Mouse (Mus musculus): ENCODE measurements around the gene Cttnbp2nl. TPM values are rescaled to one million over a fixed set of nuclear protein-coding genes. Genes with fewer than 3 reads are reported as not detected.

Gene Cttnbp2nl
- polyA plus RNA-seq, 1 experiment: 2.8 TPM

DNA sequence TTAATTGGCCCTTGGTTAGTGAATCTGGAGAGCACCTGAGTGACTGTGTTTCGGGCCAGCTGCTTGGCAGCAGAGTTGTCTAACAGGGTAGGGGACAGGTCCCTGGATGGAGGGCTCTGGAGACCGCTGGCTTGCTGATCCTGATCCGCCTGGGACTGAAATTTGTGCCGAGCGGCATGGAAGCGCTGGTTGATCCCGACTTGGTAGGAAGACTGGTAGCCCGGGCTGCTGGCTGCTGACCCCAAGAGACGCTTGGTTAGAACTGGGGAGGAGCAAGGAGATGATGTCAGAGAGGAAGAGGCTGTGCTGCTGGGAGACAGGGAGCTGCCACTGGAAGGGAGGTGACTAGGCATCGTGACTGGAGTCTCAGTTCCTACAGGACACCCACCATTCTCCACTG is 47.9 kb downstream of the Cttnbp2nl start:
- TF ChIP-seq CTCF (IDR thresholded peaks at IDR 0.05; ENCODE audit: borderline replicate concordance, control insufficient read depth, extremely low read depth, insufficient read depth, low read length, poor library complexity) (no peak), POLR2A (IDR thresholded peaks at IDR 0.05; ENCODE audit: control insufficient read depth, extremely low read depth, insufficient read depth, low read length, poor library complexity) (no peak)
- DNase-seq: no peak
- no peak overlapping the region for H3K4me3 ChIP-seq (ENCODE audit: control insufficient read depth, insufficient read depth, low read length)
- H3K27me3 ChIP-seq (ENCODE audit: control insufficient read depth, insufficient read depth, low read length): no peaks in the 10 kb centered on the region
- no peaks in the 10 kb centered on the region for H3K36me3 ChIP-seq (ENCODE audit: control insufficient read depth, insufficient read depth, low read length)
- WGBS: 96% methylated on average over 10 of the region's 10 CpGs
- no peaks in the 10 kb centered on the region for H3K4me1 ChIP-seq (replicated peaks; ENCODE audit: control insufficient read depth, insufficient read depth, low read length)
- no peak overlapping the region for H3K27ac ChIP-seq (ENCODE audit: control insufficient read depth, insufficient read depth, low read length)

GRCm38 (mm10) chr3:105003960-105004463 is 48.9 kb downstream of the Cttnbp2nl start:
- WGBS: 89% methylated on average over 14 of the region's 14 CpGs
- H3K27ac ChIP-seq (ENCODE audit: control insufficient read depth, insufficient read depth, low read length): no peak overlapping the region
- H3K36me3 ChIP-seq (ENCODE audit: control insufficient read depth, insufficient read depth, low read length): no peaks in the 10 kb centered on the region
- no peak for TF ChIP-seq POLR2A (IDR thresholded peaks at IDR 0.05; ENCODE audit: control insufficient read depth, extremely low read depth, insufficient read depth, low read length, poor library complexity)
- TF ChIP-seq CTCF (IDR thresholded peaks at IDR 0.05; ENCODE audit: borderline replicate concordance, control insufficient read depth, extremely low read depth, insufficient read depth, low read length, poor library complexity): no peak
- no peaks in the 10 kb centered on the region for H3K27me3 ChIP-seq (ENCODE audit: control insufficient read depth, insufficient read depth, low read length)
- H3K4me3 ChIP-seq (ENCODE audit: control insufficient read depth, insufficient read depth, low read length): no peak overlapping the region
- no peaks in the 10 kb centered on the region for H3K4me1 ChIP-seq (replicated peaks; ENCODE audit: control insufficient read depth, insufficient read depth, low read length)
- no peak for DNase-seq

- no peaks in the 10 kb centered on the region for H3K27me3 ChIP-seq (ENCODE audit: control insufficient read depth, insufficient read depth, low read length)
- TF ChIP-seq POLR2A (IDR thresholded peaks at IDR 0.05; ENCODE audit: control insufficient read depth, extremely low read depth, insufficient read depth, low read length, poor library complexity): no peak
- H3K36me3 ChIP-seq (ENCODE audit: control insufficient read depth, insufficient read depth, low read length): no peaks in the 10 kb centered on the region
- no peak overlapping the region for H3K4me3 ChIP-seq (ENCODE audit: control insufficient read depth, insufficient read depth, low read length)
- DNase-seq: no peak
- WGBS: 14% methylated on average over 6 of the region's 6 CpGs
- H3K27ac ChIP-seq (ENCODE audit: control insufficient read depth, insufficient read depth, low read length): no peak overlapping the region
- H3K4me1 ChIP-seq (replicated peaks; ENCODE audit: control insufficient read depth, insufficient read depth, low read length): no peaks in the 10 kb centered on the region
Observed at GRCm38 (mm10) chr3:105001374-105001773, 51.6 kb downstream of the Cttnbp2nl start.

GRCm38 (mm10) chr3:105000561-105000960 is 52.4 kb downstream of the Cttnbp2nl start:
- WGBS: 89% methylated on average over 8 of the region's 8 CpGs
- TF ChIP-seq CTCF (IDR thresholded peaks at IDR 0.05; ENCODE audit: borderline replicate concordance, control insufficient read depth, extremely low read depth, insufficient read depth, low read length, poor library complexity) (no peak), POLR2A (IDR thresholded peaks at IDR 0.05; ENCODE audit: control insufficient read depth, extremely low read depth, insufficient read depth, low read length, poor library complexity) (no peak)
- Histone ChIP-seq H3K36me3 (ENCODE audit: control insufficient read depth, insufficient read depth, low read length) (no peaks in the 10 kb centered on the region), H3K27ac (ENCODE audit: control insufficient read depth, insufficient read depth, low read length) (no peak overlapping the region), H3K27me3 (ENCODE audit: control insufficient read depth, insufficient read depth, low read length) (no peaks in the 10 kb centered on the region), H3K4me3 (ENCODE audit: control insufficient read depth, insufficient read depth, low read length) (no peak overlapping the region), H3K4me1 (replicated peaks; ENCODE audit: control insufficient read depth, insufficient read depth, low read length) (no peaks in the 10 kb centered on the region)
- DNase-seq: no peak

DNA sequence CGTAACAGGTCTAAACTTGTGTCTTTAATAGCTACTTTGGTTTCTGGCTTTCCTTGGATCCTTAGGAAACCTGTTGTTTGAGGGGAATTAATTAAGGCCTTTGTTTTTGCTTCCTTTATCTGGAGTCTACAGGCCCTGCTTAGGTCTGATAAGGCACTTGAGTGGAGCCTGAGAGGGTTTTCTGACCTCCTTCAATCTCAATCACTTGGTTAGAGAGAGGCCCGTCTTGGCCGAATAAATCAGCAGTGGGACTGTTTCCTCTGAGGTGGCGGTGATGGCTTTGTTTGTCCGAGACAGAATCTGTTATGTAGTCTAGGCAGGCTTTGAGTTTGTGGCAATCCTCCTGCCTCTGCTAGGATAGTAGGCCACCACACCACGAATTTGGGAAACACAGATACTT is 55.4 kb downstream of the Cttnbp2nl start:
- DNase-seq: no peak
- Histone ChIP-seq H3K36me3 (ENCODE audit: control insufficient read depth, insufficient read depth, low read length) (no peaks in the 10 kb centered on the region), H3K27ac (ENCODE audit: control insufficient read depth, insufficient read depth, low read length) (no peak overlapping the region), H3K27me3 (ENCODE audit: control insufficient read depth, insufficient read depth, low read length) (no peaks in the 10 kb centered on the region), H3K4me1 (replicated peaks; ENCODE audit: control insufficient read depth, insufficient read depth, low read length) (no peaks in the 10 kb centered on the region), H3K4me3 (ENCODE audit: control insufficient read depth, insufficient read depth, low read length) (no peak overlapping the region)
- no peak for TF ChIP-seq POLR2A (IDR thresholded peaks at IDR 0.05; ENCODE audit: control insufficient read depth, extremely low read depth, insufficient read depth, low read length, poor library complexity)
- TF ChIP-seq CTCF (IDR thresholded peaks at IDR 0.05; ENCODE audit: borderline replicate concordance, control insufficient read depth, extremely low read depth, insufficient read depth, low read length, poor library complexity): no peak
- WGBS: 82% methylated on average over 6 of the region's 6 CpGs

DNA sequence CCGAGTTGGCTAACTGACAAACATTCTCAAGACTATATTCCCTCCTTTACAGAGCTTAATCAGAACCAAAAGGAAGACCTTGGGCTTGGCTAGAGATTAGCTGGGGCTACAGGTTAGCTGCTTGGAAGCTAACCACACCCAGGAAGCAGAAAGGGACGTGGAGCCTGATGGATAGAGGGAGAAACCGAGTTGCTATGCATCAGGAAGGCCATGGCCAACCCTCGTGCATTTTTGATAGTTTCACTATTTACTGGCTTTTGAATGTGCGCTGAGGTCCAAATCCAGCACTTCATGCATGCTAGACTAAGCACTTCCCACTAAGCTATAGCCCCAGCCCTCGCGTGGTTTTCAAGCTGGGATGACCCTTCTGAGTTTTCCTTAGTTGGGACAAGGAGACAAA is 57.2 kb downstream of the Cttnbp2nl start:
- TF ChIP-seq POLR2A (IDR thresholded peaks at IDR 0.05; ENCODE audit: control insufficient read depth, extremely low read depth, insufficient read depth, low read length, poor library complexity) (no peak), CTCF (IDR thresholded peaks at IDR 0.05; ENCODE audit: borderline replicate concordance, control insufficient read depth, extremely low read depth, insufficient read depth, low read length, poor library complexity) (no peak)
- Histone ChIP-seq H3K4me3 (ENCODE audit: control insufficient read depth, insufficient read depth, low read length) (no peak overlapping the region), H3K27me3 (ENCODE audit: control insufficient read depth, insufficient read depth, low read length) (no peaks in the 10 kb centered on the region), H3K27ac (ENCODE audit: control insufficient read depth, insufficient read depth, low read length) (no peak overlapping the region), H3K4me1 (replicated peaks; ENCODE audit: control insufficient read depth, insufficient read depth, low read length) (no peaks in the 10 kb centered on the region), H3K36me3 (ENCODE audit: control insufficient read depth, insufficient read depth, low read length) (no peaks in the 10 kb centered on the region)
- 74% methylated on average over 7 of the region's 7 CpGs for WGBS
- no peak for DNase-seq

DNA sequence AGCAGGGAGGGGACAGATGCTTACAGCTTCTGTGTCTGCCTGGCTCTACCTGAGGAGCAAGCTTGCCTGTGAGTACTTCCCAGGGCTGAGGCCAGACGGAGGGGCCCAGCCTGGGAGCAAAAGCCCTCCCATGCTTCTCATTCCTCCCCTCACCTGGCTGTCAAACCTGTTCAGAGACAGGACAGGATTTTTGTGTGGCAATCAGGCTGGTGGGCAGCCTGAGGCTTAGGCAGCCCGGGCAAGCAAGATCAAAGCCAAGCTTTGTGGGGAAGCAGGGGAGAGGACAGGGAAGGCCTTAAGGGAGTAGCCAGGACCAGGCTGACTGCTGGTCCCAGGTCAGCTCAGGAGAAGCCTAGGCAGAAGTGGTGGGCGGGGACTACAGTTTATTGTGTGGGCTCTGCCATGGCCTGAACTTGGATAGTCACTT is 58.5 kb downstream of the Cttnbp2nl start:
- 85% methylated on average over 3 of the region's 3 CpGs for WGBS
- DNase-seq: no peak
- no peaks in the 10 kb centered on the region for H3K36me3 ChIP-seq (ENCODE audit: control insufficient read depth, insufficient read depth, low read length)
- no peaks in the 10 kb centered on the region for H3K4me1 ChIP-seq (replicated peaks; ENCODE audit: control insufficient read depth, insufficient read depth, low read length)
- no peak for TF ChIP-seq POLR2A (IDR thresholded peaks at IDR 0.05; ENCODE audit: control insufficient read depth, extremely low read depth, insufficient read depth, low read length, poor library complexity)
- no peak for TF ChIP-seq CTCF (IDR thresholded peaks at IDR 0.05; ENCODE audit: borderline replicate concordance, control insufficient read depth, extremely low read depth, insufficient read depth, low read length, poor library complexity)
- H3K27me3 ChIP-seq (ENCODE audit: control insufficient read depth, insufficient read depth, low read length): no peaks in the 10 kb centered on the region
- H3K4me3 ChIP-seq (ENCODE audit: control insufficient read depth, insufficient read depth, low read length): no peak overlapping the region
- no peak overlapping the region for H3K27ac ChIP-seq (ENCODE audit: control insufficient read depth, insufficient read depth, low read length)
